8 mouse cellular contexts compared by ENCODE assay signal in the genomic region with DNA sequence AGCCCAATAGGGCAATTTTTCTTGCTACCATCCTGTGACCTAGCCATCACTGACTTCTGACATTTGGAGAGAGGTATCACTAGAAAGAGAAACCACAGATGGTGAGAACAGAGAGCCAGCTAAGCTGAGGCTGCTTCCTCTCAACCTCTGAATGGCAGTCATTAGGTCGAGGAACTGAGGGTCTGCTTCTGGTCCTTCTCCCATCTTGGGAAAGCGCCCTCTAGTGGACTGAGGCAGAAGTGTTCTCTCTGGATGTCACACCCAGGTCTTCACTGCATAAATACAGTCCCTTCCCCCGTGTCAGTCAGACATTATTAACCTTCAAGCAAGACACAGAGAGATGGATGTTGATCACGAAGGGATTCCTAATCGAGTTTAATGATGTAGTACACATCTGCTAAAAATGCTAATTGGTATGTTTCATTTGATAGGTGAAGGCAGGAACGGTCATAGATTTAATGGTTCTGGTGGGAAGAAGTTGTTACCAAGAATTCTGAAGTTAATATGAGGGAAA.
DNase-seq lines count a peak whose midpoint lies in the region; ATAC-seq lines count a peak whose summit lies in the region.

No protein-coding gene starts in this region.

- intact Hi-C loops in gastrocnemius, postnatal 36 days (cut with DNase I): loop anchor here (5.0 kb wide), 2 partner anchors 165 to 450 kb away; a partner anchor contains a TSS

- ATAC-seq in megakaryocyte-erythroid progenitor cell, adult 5-6 weeks (replicated peaks; ENCODE audit: low FRiP score, low TSS enrichment, poor library complexity, severe bottlenecking): peak; percentile 70; the same call in 1 of the 2 replicates

- DNase-seq in gastrocnemius, postnatal 10 days: peak; percentile 37
- DNase-seq in gastrocnemius, postnatal 36 days: no peak
- DNase-seq in spleen, postnatal 4 days (ENCODE audit: low spot score in 2 of 2): peak; percentile 23 to 73
- no peak for DNase-seq in spleen, adult 12 weeks (ENCODE audit: low spot score)
- peak; percentile 79 for DNase-seq in embryo, embryonic 10.5 days (ENCODE audit: low spot score)
- DNase-seq in ovary, postnatal 36 days (ENCODE audit: low spot score): no peak
- no peak for DNase-seq in heart, adult 9 months (ENCODE audit: low spot score in 2 of 2)

Comparison
In these comparisons a context has a peak if more than half of its experiments do, and no peak if none do; other contexts are left out.
1. DNase-seq: peak in gastrocnemius, postnatal 10 days (single experiment), spleen, postnatal 4 days (2 of 2) and embryo, embryonic 10.5 days (single experiment); none in gastrocnemius, postnatal 36 days (0 of 2), spleen, adult 12 weeks (single experiment), ovary, postnatal 36 days (single experiment) and heart, adult 9 months (0 of 2).